Mouse (Mus musculus): ENCODE measurements around the gene Ftsj1.

Ftsj1 gene

GRCm38 (mm10) chrX:8252334-8253285 is at the start of gene Ftsj1:
Gene Ftsj1 (minus strand): TSS chrX:8252406.
- Histone ChIP-seq H3K27me3 (ENCODE audit: insufficient read depth, low read length) (no peaks in the 10 kb centered on the region), H3K4me1 (replicated peaks; ENCODE audit: low read depth, low read length) (peaks cover 28% of the 10 kb centered on the region), H3K4me3 (replicated peaks; ENCODE audit: low read length) (peak within 1 kb of the TSS; percentile 87), H3K9me3 (ENCODE audit: low read length) (no peaks in the 10 kb centered on the region), H3K36me3 (ENCODE audit: insufficient read depth, low read length) (peaks cover 17% of the 10 kb centered on the region)
- TF ChIP-seq POU5F1 (IDR thresholded peaks at IDR 0.05; ENCODE audit: borderline replicate concordance, low read length) (no peak), CTCF (conservative IDR thresholded peaks at IDR 0.05; ENCODE audit: low read length) (no peak), NANOG (IDR thresholded peaks at IDR 0.05; ENCODE audit: borderline replicate concordance, low read length) (no peak)

DNA sequence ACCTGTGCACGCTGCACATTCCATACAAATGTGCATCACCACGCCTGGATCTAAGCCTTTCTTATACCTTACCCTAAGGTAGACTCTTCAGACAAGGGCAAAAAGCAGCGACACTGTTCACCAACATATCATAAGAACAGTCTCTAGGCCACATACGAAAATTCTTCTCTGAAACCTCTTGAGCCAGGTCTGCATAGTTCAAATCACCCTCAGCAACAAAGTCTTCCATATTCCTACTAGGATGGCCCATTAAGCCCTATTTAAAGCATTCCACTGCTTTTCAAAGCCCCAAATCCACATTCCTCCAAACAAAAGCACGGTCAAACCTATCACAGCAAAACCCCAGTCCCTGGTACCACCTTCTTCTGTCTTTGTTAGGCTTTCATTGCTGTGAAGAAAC is 36.4 kb upstream of the Ftsj1 start:
- H3K27me3 ChIP-seq (ENCODE audit: insufficient read depth, low read length) = no peaks in the 10 kb centered on the region
- H3K4me1 ChIP-seq (replicated peaks; ENCODE audit: low read depth, low read length) = no peaks in the 10 kb centered on the region; the same call in 1 of the 2 replicates
- no peaks in the 10 kb centered on the region for H3K36me3 ChIP-seq (ENCODE audit: insufficient read depth, low read length)
- H3K4me3 ChIP-seq (replicated peaks; ENCODE audit: low read length) = no peak overlapping the region
- TF ChIP-seq NANOG (IDR thresholded peaks at IDR 0.05; ENCODE audit: borderline replicate concordance, low read length) = no peak
- TF ChIP-seq CTCF (conservative IDR thresholded peaks at IDR 0.05; ENCODE audit: low read length) = no peak
- no peak for TF ChIP-seq POU5F1 (IDR thresholded peaks at IDR 0.05; ENCODE audit: borderline replicate concordance, low read length)
- H3K9me3 ChIP-seq (ENCODE audit: low read length) = no peaks in the 10 kb centered on the region

- H3K4me1 ChIP-seq (replicated peaks; ENCODE audit: low read depth, low read length) = no peaks in the 10 kb centered on the region; the same call in 1 of the 2 replicates
- H3K4me3 ChIP-seq (replicated peaks; ENCODE audit: low read length) = no peak overlapping the region
- H3K9me3 ChIP-seq (ENCODE audit: low read length) = no peaks in the 10 kb centered on the region
- H3K27me3 ChIP-seq (ENCODE audit: insufficient read depth, low read length) = peaks cover 18% of the 10 kb centered on the region
- H3K36me3 ChIP-seq (ENCODE audit: insufficient read depth, low read length) = no peaks in the 10 kb centered on the region
- TF ChIP-seq POU5F1 (IDR thresholded peaks at IDR 0.05; ENCODE audit: borderline replicate concordance, low read length) (no peak), CTCF (conservative IDR thresholded peaks at IDR 0.05; ENCODE audit: low read length) (no peak), NANOG (IDR thresholded peaks at IDR 0.05; ENCODE audit: borderline replicate concordance, low read length) (no peak)
Observed at GRCm38 (mm10) chrX:8274056-8274455, 21.9 kb upstream of the Ftsj1 start.

GRCm38 (mm10) chrX:8272000-8272399 is 19.8 kb upstream of the Ftsj1 start:
- no peak for TF ChIP-seq NANOG (IDR thresholded peaks at IDR 0.05; ENCODE audit: borderline replicate concordance, low read length)
- no peak for TF ChIP-seq POU5F1 (IDR thresholded peaks at IDR 0.05; ENCODE audit: borderline replicate concordance, low read length)
- TF ChIP-seq CTCF (conservative IDR thresholded peaks at IDR 0.05; ENCODE audit: low read length) = no peak
- peaks cover 18% of the 10 kb centered on the region for H3K27me3 ChIP-seq (ENCODE audit: insufficient read depth, low read length)
- no peaks in the 10 kb centered on the region for H3K9me3 ChIP-seq (ENCODE audit: low read length)
- H3K4me3 ChIP-seq (replicated peaks; ENCODE audit: low read length) = no peak overlapping the region
- H3K4me1 ChIP-seq (replicated peaks; ENCODE audit: low read depth, low read length) = no peaks in the 10 kb centered on the region; the same call in 1 of the 2 replicates
- no peaks in the 10 kb centered on the region for H3K36me3 ChIP-seq (ENCODE audit: insufficient read depth, low read length)

GRCm38 (mm10) chrX:8271083-8271820 is 19.0 kb upstream of the Ftsj1 start, which contains the start of gene Slc38a5:
Gene Slc38a5 (plus strand): TSS chrX:8271133.
- Histone ChIP-seq H3K4me3 (replicated peaks; ENCODE audit: low read length) (no peak within 1 kb of the TSS), H3K36me3 (ENCODE audit: insufficient read depth, low read length) (no peaks in the 10 kb centered on the region), H3K9me3 (ENCODE audit: low read length) (no peaks in the 10 kb centered on the region), H3K27me3 (ENCODE audit: insufficient read depth, low read length) (peaks cover 18% of the 10 kb centered on the region), H3K4me1 (replicated peaks; ENCODE audit: low read depth, low read length) (no peaks in the 10 kb centered on the region; the same call in 1 of the 2 replicates)
- TF ChIP-seq NANOG (IDR thresholded peaks at IDR 0.05; ENCODE audit: borderline replicate concordance, low read length) (no peak), CTCF (conservative IDR thresholded peaks at IDR 0.05; ENCODE audit: low read length) (no peak), POU5F1 (IDR thresholded peaks at IDR 0.05; ENCODE audit: borderline replicate concordance, low read length) (no peak)

DNA sequence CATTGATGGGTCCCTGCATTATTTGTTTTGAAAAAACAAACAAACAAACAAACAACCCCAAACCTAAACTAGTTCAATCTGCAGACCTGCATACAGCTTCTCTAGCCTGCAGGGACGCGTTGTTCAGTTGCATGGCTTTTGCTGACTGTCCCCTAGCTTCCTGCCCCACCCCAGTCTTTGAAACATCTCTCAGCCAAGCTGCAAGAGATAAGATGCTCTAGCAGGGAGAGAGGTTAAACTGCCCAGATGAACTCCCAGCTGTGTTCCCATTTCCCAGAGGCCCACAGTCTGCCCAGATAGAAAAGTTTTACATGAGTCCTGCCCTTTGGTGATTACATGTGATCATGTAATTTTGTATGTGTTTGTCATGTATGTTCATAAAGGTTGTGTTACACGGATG is 12.0 kb upstream of the Ftsj1 start:
- H3K36me3 ChIP-seq (ENCODE audit: insufficient read depth, low read length) = no peaks in the 10 kb centered on the region
- TF ChIP-seq POU5F1 (IDR thresholded peaks at IDR 0.05; ENCODE audit: borderline replicate concordance, low read length) = no peak
- H3K4me1 ChIP-seq (replicated peaks; ENCODE audit: low read depth, low read length) = peaks cover 45% of the 10 kb centered on the region
- H3K4me3 ChIP-seq (replicated peaks; ENCODE audit: low read length) = no peak overlapping the region
- H3K27me3 ChIP-seq (ENCODE audit: insufficient read depth, low read length) = no peaks in the 10 kb centered on the region
- H3K9me3 ChIP-seq (ENCODE audit: low read length) = no peaks in the 10 kb centered on the region

GRCm38 (mm10) chrX:8263156-8263804 is 11.1 kb upstream of the Ftsj1 start:
- no peak overlapping the region for H3K4me3 ChIP-seq (replicated peaks; ENCODE audit: low read length)

GRCm38 (mm10) chrX:8259478-8259877 is 7.3 kb upstream of the Ftsj1 start:
- Histone ChIP-seq H3K9me3 (ENCODE audit: low read length) (no peaks in the 10 kb centered on the region), H3K36me3 (ENCODE audit: insufficient read depth, low read length) (no peaks in the 10 kb centered on the region), H3K27me3 (ENCODE audit: insufficient read depth, low read length) (no peaks in the 10 kb centered on the region), H3K4me3 (replicated peaks; ENCODE audit: low read length) (no peak overlapping the region), H3K4me1 (replicated peaks; ENCODE audit: low read depth, low read length) (peaks cover 71% of the 10 kb centered on the region)
- TF ChIP-seq POU5F1 (IDR thresholded peaks at IDR 0.05; ENCODE audit: borderline replicate concordance, low read length) (no peak), CTCF (conservative IDR thresholded peaks at IDR 0.05; ENCODE audit: low read length) (no peak), NANOG (IDR thresholded peaks at IDR 0.05; ENCODE audit: borderline replicate concordance, low read length) (no peak)

More at GRCm38 (mm10) chrX:8263156-8263804, 11.1 kb upstream of the Ftsj1 start:
- Histone ChIP-seq H3K4me1 (replicated peaks; ENCODE audit: low read depth, low read length) (peaks cover 54% of the 10 kb centered on the region), H3K27me3 (ENCODE audit: insufficient read depth, low read length) (no peaks in the 10 kb centered on the region), H3K36me3 (ENCODE audit: insufficient read depth, low read length) (no peaks in the 10 kb centered on the region), H3K9me3 (ENCODE audit: low read length) (no peaks in the 10 kb centered on the region)
- TF ChIP-seq CTCF (conservative IDR thresholded peaks at IDR 0.05; ENCODE audit: low read length) (no peak), NANOG (IDR thresholded peaks at IDR 0.05; ENCODE audit: borderline replicate concordance, low read length) (no peak), POU5F1 (IDR thresholded peaks at IDR 0.05; ENCODE audit: borderline replicate concordance, low read length) (no peak)
